In genomic region chr12:72761230-72761648, GRCm38 (mm10) we compare ENCODE assay signal across 8 mouse cellular contexts. TPM values are rescaled to one million over a fixed set of nuclear protein-coding genes. Genes with fewer than 3 reads are reported as not detected.
A peak's percentile ranks its signal among the peaks of the same experiment; 100 is the strongest.
DNase-seq lines count a peak whose midpoint lies in the region; ATAC-seq and TF ChIP-seq lines count a peak whose summit lies in the region.

No protein-coding gene starts in this region.

- peak; percentile 76 for ATAC-seq in limb, embryonic 13.5 days (ENCODE audit: low FRiP score, low read depth)
- ATAC-seq in stomach, embryonic 14.5 days (ENCODE audit: insufficient number of reproducible peaks, insufficient read depth, low FRiP score, low read depth), result peak; percentile 66

- H3K4me3 ChIP-seq in testis, adult 2 months (ENCODE audit: control insufficient read depth, low read depth, low read length), result peak overlapping the region; percentile 97
- peak overlapping the region; percentile 84 for H3K4me3 ChIP-seq in limb, embryonic 13.5 days
- peak overlapping the region; percentile 75 for H3K4me3 ChIP-seq in stomach, embryonic 14.5 days (ENCODE audit: low read depth, low read length)

- H3K27me3 ChIP-seq in testis, adult 2 months (ENCODE audit: control insufficient read depth, insufficient read depth, low read length), result no peaks in the 10 kb centered on the region
- H3K27me3 ChIP-seq in limb, embryonic 13.5 days, result no peaks in the 10 kb centered on the region
- H3K27me3 ChIP-seq in stomach, embryonic 14.5 days (ENCODE audit: control insufficient read depth, insufficient read depth, low read length), result no peaks in the 10 kb centered on the region

- DNase-seq in embryo, embryonic 10.5 days (ENCODE audit: low spot score), result peak; percentile 94
- no peak for DNase-seq in embryo, embryonic 10 days (ENCODE audit: low spot score)
- DNase-seq in testis, postnatal 14 days (ENCODE audit: low spot score), result no peak
- no peak for DNase-seq in right cerebral cortex, postnatal 14 days
- DNase-seq in cerebellum, adult 8-10 months, result no peak

- no peak; the same call in 1 of the 2 replicates for TF ChIP-seq POLR2A in testis, adult 2 months (IDR thresholded peaks at IDR 0.05; ENCODE audit: control insufficient read depth, low read depth, low read length)

- under 1% methylated on average over 24 of the region's 71 CpGs for WGBS in limb, embryonic 13.5 days
- WGBS in stomach, embryonic 14.5 days, result under 1% methylated on average over 43 of the region's 71 CpGs

- H3K4me2 ChIP-seq in limb, embryonic 13.5 days (replicated peaks), result peak overlapping the region; percentile 76
- H3K4me2 ChIP-seq in stomach, embryonic 14.5 days (replicated peaks; ENCODE audit: low read depth, low read length), result peak overlapping the region; percentile 5; the same call in 1 of the 2 replicates

- peak overlapping the region; percentile 89 for H3K27ac ChIP-seq in testis, adult 2 months (ENCODE audit: control insufficient read depth, insufficient read depth, low read depth, low read length)
- H3K27ac ChIP-seq in limb, embryonic 13.5 days, result peak overlapping the region; percentile 98
- H3K27ac ChIP-seq in stomach, embryonic 14.5 days (ENCODE audit: low read length), result peak overlapping the region; percentile 97

- H3K9ac ChIP-seq in limb, embryonic 13.5 days, result peak overlapping the region; percentile 99
- peak overlapping the region; percentile 97 for H3K9ac ChIP-seq in stomach, embryonic 14.5 days (replicated peaks; ENCODE audit: low read depth, low read length)

- no peaks in the 10 kb centered on the region; the same call in 1 of the 2 replicates for H3K36me3 ChIP-seq in testis, adult 2 months (ENCODE audit: control insufficient read depth, insufficient read depth, low read length)
- H3K36me3 ChIP-seq in limb, embryonic 13.5 days, result no peaks in the 10 kb centered on the region
- H3K36me3 ChIP-seq in stomach, embryonic 14.5 days (ENCODE audit: control insufficient read depth, insufficient read depth, low read length), result no peaks in the 10 kb centered on the region

- no peaks in the 10 kb centered on the region for H3K9me3 ChIP-seq in limb, embryonic 13.5 days
- H3K9me3 ChIP-seq in stomach, embryonic 14.5 days (ENCODE audit: control insufficient read depth, low read depth, low read length), result no peaks in the 10 kb centered on the region

- no peak for TF ChIP-seq CTCF in testis, adult 2 months (IDR thresholded peaks at IDR 0.05; ENCODE audit: control insufficient read depth, insufficient read depth, insufficient replicate concordance, low read depth, low read length)

- H3K4me1 ChIP-seq in testis, adult 2 months (ENCODE audit: control insufficient read depth, insufficient read depth, low read length), result no peaks in the 10 kb centered on the region
- H3K4me1 ChIP-seq in limb, embryonic 13.5 days, result peaks cover 29% of the 10 kb centered on the region
- peaks cover 12% of the 10 kb centered on the region; the same call in 1 of the 2 replicates for H3K4me1 ChIP-seq in stomach, embryonic 14.5 days (ENCODE audit: control insufficient read depth, insufficient read depth, low read length)

RNA-seq across cellular contexts. Expression of gene Ppm1a, which starts 4.0 kb away (rescaled TPM):
- 204 and 252 TPM in 2 replicates for polyA plus RNA-seq in testis, adult 2 months (2012; rRNA removed)
- 44.7 and 50.5 TPM in 2 replicates for polyA plus RNA-seq in limb, embryonic 13.5 days (2015; fragmentation: Nextera tagmentation; extraction: Ambion mirVana)
- polyA plus RNA-seq in stomach, embryonic 14.5 days (2014; fragmentation: Nextera tagmentation; extraction: Ambion mirVana), result 52.4 and 61.3 TPM in 2 replicates
